Mouse (Mus musculus): ENCODE results near the gene Kif26b.

The Kif26b gene

GRCm38 (mm10) chr1:178540247-178540646 is 11.3 kb downstream of the Kif26b start:
- DNase-seq (ENCODE audit: low read depth, low spot score): no peak

GRCm38 (mm10) chr1:178542415-178542814 is 13.5 kb downstream of the Kif26b start:
- DNase-seq (ENCODE audit: low read depth, low spot score): no peak

- DNase-seq (ENCODE audit: low read depth, low spot score): no peak
These were observed 14.3 kb downstream of the Kif26b start for GRCm38 (mm10) chr1:178542990-178543944.

- DNase-seq (ENCODE audit: low read depth, low spot score): no peak
These were observed 15.7 kb downstream of the Kif26b start for GRCm38 (mm10) chr1:178544585-178544984.

- peak; percentile 56 for DNase-seq (ENCODE audit: low read depth, low spot score)
These were observed 20.7 kb downstream of the Kif26b start for GRCm38 (mm10) chr1:178549576-178549975.

- no peak for DNase-seq (ENCODE audit: low read depth, low spot score)
These were observed 21.6 kb downstream of the Kif26b start for GRCm38 (mm10) chr1:178550477-178551047.

DNA sequence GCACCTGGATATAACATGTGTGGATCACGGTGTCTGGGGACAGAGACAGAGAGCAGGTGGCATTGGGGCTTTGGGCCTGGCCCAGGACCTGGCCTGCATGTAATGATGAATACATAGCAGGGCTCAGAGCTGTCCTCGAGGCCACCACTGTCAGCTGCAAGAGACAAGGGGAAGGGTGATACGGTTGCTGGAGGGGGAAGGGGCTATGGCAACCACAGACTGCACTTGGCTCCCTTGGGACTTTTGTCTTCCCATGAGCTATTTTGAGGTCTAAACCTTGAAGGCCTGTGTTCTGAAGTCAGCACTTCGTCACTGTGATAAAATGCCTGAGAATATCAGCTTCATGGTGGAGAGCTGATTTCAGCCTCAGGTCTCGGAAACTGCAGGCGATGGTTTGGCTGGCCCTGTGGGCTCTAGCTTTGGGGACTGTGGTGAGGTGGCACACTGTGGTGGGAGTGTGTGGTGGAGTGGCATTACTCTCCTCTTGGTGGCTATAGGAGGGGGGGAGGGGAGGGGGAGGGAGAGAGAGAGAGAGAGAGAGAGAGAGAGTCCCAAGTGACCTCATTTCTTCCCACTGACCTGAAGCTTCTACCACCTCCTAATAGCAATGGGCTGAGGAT is 23.5 kb downstream of the Kif26b start:
- DNase-seq (ENCODE audit: low read depth, low spot score): no peak

- no peak for DNase-seq (ENCODE audit: low read depth, low spot score)
These were observed 24.0 kb downstream of the Kif26b start for GRCm38 (mm10) chr1:178552898-178553284.

DNA sequence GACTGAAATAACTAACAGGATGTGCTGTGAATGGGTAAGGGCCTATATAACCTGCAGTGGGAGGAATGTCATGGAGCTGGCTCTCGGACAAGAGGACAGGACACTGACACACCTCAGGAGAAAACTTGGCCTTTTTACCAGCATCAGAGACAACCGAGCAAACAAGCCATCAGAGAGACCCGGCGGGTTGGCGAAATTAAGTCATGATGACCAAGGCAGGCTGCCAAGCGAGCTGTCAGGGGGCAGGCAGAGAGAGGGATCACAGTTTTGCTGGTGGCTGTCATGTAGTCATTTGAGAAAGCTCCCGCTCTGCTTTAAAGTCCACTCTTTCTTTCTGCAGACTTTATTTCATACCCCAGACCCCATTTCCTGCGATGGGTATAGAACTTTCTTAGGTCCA is 27.3 kb downstream of the Kif26b start:
- peak; percentile 63 for DNase-seq (ENCODE audit: low read depth, low spot score)

- DNase-seq (ENCODE audit: low read depth, low spot score): no peak
These were observed 31.1 kb downstream of the Kif26b start for GRCm38 (mm10) chr1:178560043-178560442.

DNA sequence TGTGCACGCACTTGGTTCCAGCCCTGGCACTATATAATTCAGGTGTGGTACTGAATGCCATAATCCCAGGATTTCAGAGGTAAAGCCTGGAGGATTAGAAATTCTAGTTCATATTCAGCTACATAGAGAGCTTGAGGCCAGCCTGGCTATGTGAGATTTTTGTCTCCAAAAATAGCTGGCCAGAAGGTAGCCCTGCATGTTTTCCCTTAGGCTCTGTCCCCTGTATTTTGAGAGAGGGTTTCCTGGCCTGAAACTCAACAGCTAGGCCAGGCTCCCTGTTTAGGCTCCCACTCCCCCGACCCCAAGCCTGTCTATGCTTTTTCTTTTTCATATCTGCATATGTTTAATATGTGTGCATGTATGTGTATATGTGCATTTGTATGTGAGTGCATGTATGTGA is 34.9 kb downstream of the Kif26b start:
- DNase-seq (ENCODE audit: low read depth, low spot score): peak; percentile 80

- no peak for DNase-seq (ENCODE audit: low read depth, low spot score)
These were observed 35.9 kb downstream of the Kif26b start for GRCm38 (mm10) chr1:178564800-178565199.

DNA sequence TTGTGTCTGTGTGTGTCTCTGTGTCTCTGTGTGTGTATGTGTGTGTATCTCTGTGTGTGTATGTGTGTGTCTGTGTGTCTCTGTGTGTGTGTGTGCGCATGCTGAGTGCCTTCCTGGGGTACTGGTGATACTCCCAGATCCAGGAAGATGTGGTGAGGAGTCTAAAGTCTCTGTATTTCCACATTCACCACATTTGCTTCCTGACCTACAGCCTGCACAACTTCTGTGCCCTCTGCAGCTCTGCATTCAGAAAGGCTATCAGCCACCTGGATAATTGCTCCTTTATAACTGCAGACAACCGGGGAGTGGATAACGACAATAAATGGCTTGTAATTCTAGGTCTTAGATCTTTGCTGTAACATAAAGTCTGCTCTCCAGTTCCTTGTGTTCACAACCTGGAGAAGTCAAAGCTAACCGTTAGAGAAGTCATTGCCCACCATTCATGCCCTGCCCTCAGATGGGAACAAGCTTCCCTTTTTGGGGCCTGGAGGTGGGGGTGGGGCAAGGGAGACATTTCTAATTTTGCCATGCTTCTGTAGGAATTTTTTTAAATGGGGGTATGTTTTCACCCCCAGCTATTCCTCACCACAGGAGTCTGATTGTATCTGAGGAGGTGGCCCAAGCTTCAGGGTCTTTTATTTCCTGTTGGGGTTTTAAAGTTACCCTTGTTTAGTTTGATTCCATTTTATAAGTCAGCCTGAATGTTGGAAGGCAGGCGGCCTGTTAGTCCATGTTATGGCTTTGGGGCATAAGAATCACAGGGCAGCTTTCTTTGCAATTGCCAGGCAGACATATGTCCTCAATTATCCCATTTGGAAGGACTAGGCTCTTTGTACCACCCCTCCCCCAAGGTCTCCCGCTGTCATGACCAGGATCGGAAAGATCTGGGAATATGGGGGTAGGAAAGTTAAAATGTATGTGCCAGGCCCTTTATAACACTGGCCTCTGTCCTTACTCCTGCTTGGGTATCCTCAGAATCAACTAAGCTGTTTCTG is 39.9 kb downstream of the Kif26b start:
- DNase-seq (ENCODE audit: low read depth, low spot score): peak; percentile 10

DNA sequence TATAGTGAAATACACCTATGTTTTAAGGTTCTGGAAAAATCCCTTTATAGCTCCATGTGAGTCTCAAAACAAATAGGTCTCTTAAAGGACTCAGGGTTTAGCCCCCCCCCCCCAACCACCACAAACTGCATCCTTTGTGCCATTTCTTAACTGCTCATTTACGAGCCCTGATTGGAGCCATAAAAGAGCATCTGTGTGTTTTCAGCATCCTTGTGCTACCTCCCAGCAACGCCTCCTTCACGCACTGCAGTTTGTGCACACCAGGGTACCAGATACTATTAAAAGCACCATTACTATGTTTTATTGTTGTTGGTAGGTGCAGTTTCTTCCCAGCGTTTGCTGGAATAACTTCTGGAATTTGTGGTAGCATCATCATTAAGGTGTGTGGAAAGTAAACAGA is 42.1 kb downstream of the Kif26b start:
- DNase-seq (ENCODE audit: low read depth, low spot score): no peak

GRCm38 (mm10) chr1:178571885-178572444 is 43.0 kb downstream of the Kif26b start:
- DNase-seq (ENCODE audit: low read depth, low spot score): peak; percentile 10

DNA sequence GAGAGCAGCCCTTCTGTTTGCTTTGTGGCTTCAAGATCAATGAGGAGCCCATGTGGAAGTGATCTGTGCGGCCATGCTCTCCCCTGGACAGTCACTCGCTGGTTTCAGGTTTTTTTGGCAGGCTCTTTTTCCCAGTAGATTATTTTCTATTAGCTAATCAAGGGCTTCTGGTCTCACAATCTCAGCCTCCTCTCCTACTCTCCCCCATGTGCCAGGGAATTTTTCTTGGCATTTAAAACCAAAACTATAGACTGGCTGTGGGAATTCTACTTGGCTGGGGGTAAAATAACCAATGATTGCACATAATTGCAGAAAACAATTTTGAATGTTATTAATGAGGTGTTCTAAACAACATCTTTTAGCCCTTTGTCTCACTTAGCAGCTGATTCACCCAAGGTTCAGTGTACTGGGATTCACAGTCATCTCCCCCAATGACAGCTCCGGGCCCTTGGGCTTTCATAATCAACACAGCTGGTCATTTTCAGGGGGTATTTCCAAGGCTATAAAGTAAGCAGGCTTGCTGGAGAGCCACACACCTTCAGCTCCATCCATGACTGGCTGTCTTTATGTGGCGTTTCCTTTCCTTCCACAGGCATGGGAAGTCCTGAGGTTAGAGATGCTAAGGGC is 44.6 kb downstream of the Kif26b start:
- DNase-seq (ENCODE audit: low read depth, low spot score): no peak

- peak; percentile 15 for DNase-seq (ENCODE audit: low read depth, low spot score)
These were observed 46.8 kb downstream of the Kif26b start for GRCm38 (mm10) chr1:178575706-178576105.

- DNase-seq (ENCODE audit: low read depth, low spot score): no peak
These were observed 48.0 kb downstream of the Kif26b start for GRCm38 (mm10) chr1:178576926-178577325.

GRCm38 (mm10) chr1:178585366-178586020 is 56.6 kb downstream of the Kif26b start:
- no peak for DNase-seq (ENCODE audit: low read depth, low spot score)

All from brain, adult 2 months (tissue).